Mouse (Mus musculus) lung, adult 2 months (tissue): Measurements from ENCODE around the gene Atp13a2.
A peak's percentile ranks its signal among the peaks of the same experiment; 100 is the strongest.

ENCODE experiments used
- CTCF ChIP-seq: fragments of 200-500 bp; IDR thresholded peaks from 2 replicates; pipeline ENCODE4 v1.5.1; 2011; ENCODE audit warnings: mild to moderate bottlenecking, low read length, control low read depth; ENCODE audit not compliant: insufficient read depth
- POLR2A ChIP-seq: fragments of 200-500 bp; IDR thresholded peaks from 2 replicates; pipeline ENCODE4 v1.6.1; 2011; ENCODE audit warnings: low read depth, mild to moderate bottlenecking, control low read depth, low read length, borderline replicate concordance; ENCODE audit errors: extremely low read depth

- TF ChIP-seq CTCF (no peak), POLR2A (peak; percentile 60; the same call in 1 of the 2 replicates)
Observed at GRCm38 (mm10) chr4:140960781-140961466, 25.7 kb upstream of the Atp13a2 start, which contains the start of gene Sdhb.
